Mouse (Mus musculus): Measurements from ENCODE around the gene 4632433K11Rik. TPM values are rescaled to one million over a fixed set of nuclear protein-coding genes. Genes with fewer than 3 reads are reported as not detected.

The 4632433K11Rik gene
- total RNA-seq, 2 experiments from 2014 or later = not detected

GRCm38 (mm10) chr7:5083325-5084105 is 49.6 kb downstream of the 4632433K11Rik start:
- DNase-seq (ENCODE audit: low spot score in 2 of 2) = no peak

Other genes starting within 250 kb of the 4632433K11Rik start
- gene Tmem238, start 244.5 kb upstream of the 4632433K11Rik start, total RNA-seq (2021) = 10 to 100 TPM in 1 of 2 experiments, 1 to 10 TPM in 1; 6.5 to 12.1 TPM
- 100 to 1,000 TPM; 849 to 923 TPM for gene Rpl28, start 241.2 kb upstream of the 4632433K11Rik start, total RNA-seq (2021)
- gene Ube2s, start 221.5 kb upstream of the 4632433K11Rik start, total RNA-seq (2021) = 100 to 1,000 TPM; 119 to 128 TPM
- 1 to 10 TPM; 2.1 to 2.4 TPM for gene Shisa7, start 189.4 kb upstream of the 4632433K11Rik start, total RNA-seq (2021)
- gene Isoc2b, start 163.9 kb upstream of the 4632433K11Rik start, total RNA-seq (2021) = 10 to 100 TPM in 1 of 2 experiments, 1 to 10 TPM in 1; 9.6 to 18.3 TPM
- 10 to 100 TPM; 32.7 to 38.0 TPM for gene Isoc2a, start 157.0 kb upstream of the 4632433K11Rik start, total RNA-seq (2021)
- gene Gm36210, start 127.6 kb upstream of the 4632433K11Rik start, total RNA-seq (2021) = not detected
- gene Zfp628, start 118.9 kb upstream of the 4632433K11Rik start, total RNA-seq (2021) = 10 to 100 TPM; 13.9 to 17.2 TPM
- gene Nat14, start 112.1 kb upstream of the 4632433K11Rik start, total RNA-seq (2021) = 10 to 100 TPM in 1 of 2 experiments, 1 to 10 TPM in 1; 9.8 to 11.6 TPM
- 1 to 10 TPM; 2.2 to 2.5 TPM for gene Ssc5d, start 108.3 kb upstream of the 4632433K11Rik start, total RNA-seq (2021)
- gene Sbk2, start 69.7 kb upstream of the 4632433K11Rik start, total RNA-seq (2021) = 1 to 10 TPM in 1 of 2 experiments, under 1 TPM in 1; 0.96 to 2.5 TPM
- under 1 TPM; 0.13 to 0.22 TPM for gene Sbk3, start 63.0 kb upstream of the 4632433K11Rik start, total RNA-seq (2021)
- 10 to 100 TPM; 15.9 to 25.4 TPM for gene Zfp579, start 38.0 kb upstream of the 4632433K11Rik start, total RNA-seq (2021)
- 10 to 100 TPM; 10.2 to 11.5 TPM for gene Zfp524, start 19.7 kb upstream of the 4632433K11Rik start, total RNA-seq (2021)
- gene Fiz1, start 19.4 kb upstream of the 4632433K11Rik start, total RNA-seq (2021) = 10 to 100 TPM; 21.7 to 22.5 TPM
- gene Gm44973, start 18.6 kb upstream of the 4632433K11Rik start, total RNA-seq (2021) = not detected
- 10 to 100 TPM; 24.4 to 24.5 TPM for gene Zfp865, start 13.7 kb upstream of the 4632433K11Rik start, total RNA-seq (2021)
- 1 to 10 TPM; 1.5 to 2.6 TPM for gene Ccdc106, start 13.6 kb upstream of the 4632433K11Rik start, total RNA-seq (2021)
- gene Zfp784, start 4.3 kb downstream of the 4632433K11Rik start, total RNA-seq (2021) = 1 to 10 TPM; 3.4 to 4.1 TPM
- 1 to 10 TPM; 5.1 to 5.7 TPM for gene Zfp580, start 17.4 kb downstream of the 4632433K11Rik start, total RNA-seq (2021)
- gene U2af2, start 28.0 kb downstream of the 4632433K11Rik start, total RNA-seq (2021) = 100 to 1,000 TPM; 145 to 156 TPM
- 100 to 1,000 TPM; 140 to 142 TPM for gene Epn1, start 46.1 kb downstream of the 4632433K11Rik start, total RNA-seq (2021)
- gene Rfpl4, start 82.8 kb downstream of the 4632433K11Rik start, total RNA-seq (2021) = under 1 TPM in 1 of 2 experiments, not detected in 1; 0.22 TPM
- gene Rasl2-9, start 91.8 kb downstream of the 4632433K11Rik start, total RNA-seq (2021) = 1 to 10 TPM; 1.5 to 2.0 TPM
- not detected for gene Vmn1r55, start 115.6 kb downstream of the 4632433K11Rik start, total RNA-seq (2021)
- not detected for gene Vmn1r56, start 162.6 kb downstream of the 4632433K11Rik start, total RNA-seq (2021)
- gene Vmn1r57, start 184.4 kb downstream of the 4632433K11Rik start, total RNA-seq (2021) = not detected